19 mouse cellular contexts compared by ENCODE assay signal in genomic region chr10:41611941-41612340, GRCm38 (mm10).
DNase-seq lines count a peak whose midpoint lies in the region; ATAC-seq and TF ChIP-seq lines count a peak whose summit lies in the region.
"Had no signal": no experiment of that assay in that cellular context is flagged by ENCODE, and none has a peak within 500 bp of the region (broad histone marks: within the 10 kb centered on the region; RNA-seq: fewer than 3 reads in every experiment).

No protein-coding gene starts in this region.

- intact Hi-C loops in left cerebral cortex, postnatal 10 days (cut with DNase I): no loop called here

- no peak for TF ChIP-seq CTCF in kidney, postnatal 0 days (IDR thresholded peaks at IDR 0.05; ENCODE audit: low read depth)

- no peak overlapping the region for H3K9ac ChIP-seq in kidney, postnatal 0 days (ENCODE audit: low read depth, low read length)
- H3K9ac ChIP-seq: embryonic facial prominence, embryonic 12.5 days; forebrain, embryonic 15.5 days; hindbrain, embryonic 12.5 days had no signal

- DNase-seq in kidney, adult 11 months: peak; percentile 54
- no peak for DNase-seq in kidney, postnatal 10 days
- peak; percentile 25 for DNase-seq in kidney, postnatal 0 days (ENCODE audit: low spot score)
- no peak for DNase-seq in kidney, adult 18-20 months
- peak; percentile 24 for DNase-seq in ES-CJ7 (ENCODE audit: low read depth, low spot score)
- peak; percentile 39 for DNase-seq in ZHBTc4 (ENCODE audit: low read depth, low spot score)
- no peak for DNase-seq in left cerebral cortex, postnatal 10 days (ENCODE audit: extremely low spot score in 1 of 2, low spot score in 2 of 2)
- DNase-seq: adrenal gland, postnatal 14 days; cerebellum, adult 11-12 months; cerebellum, adult 9-10 months; cerebellum, postnatal 25 days; gastrocnemius, postnatal 10 days; heart, adult 18-20 months; heart, postnatal 10 days; heart, postnatal 4 days had no signal

- H3K9me3 ChIP-seq in kidney, postnatal 0 days (replicated peaks; ENCODE audit: low read length): no peaks in the 10 kb centered on the region
- H3K9me3 ChIP-seq: embryonic facial prominence, embryonic 12.5 days; forebrain, embryonic 15.5 days; heart, embryonic 10.5 days; hindbrain, embryonic 12.5 days had no signal

- ATAC-seq in kidney, postnatal 0 days (replicated peaks; ENCODE audit: low FRiP score, low read depth): peak; percentile 65; the same call in 1 of the 2 replicates
- ATAC-seq: forebrain, embryonic 15.5 days had no signal

- no peak overlapping the region for H3K4me2 ChIP-seq in kidney, postnatal 0 days (ENCODE audit: low read length)
- H3K4me2 ChIP-seq: embryonic facial prominence, embryonic 12.5 days; forebrain, embryonic 15.5 days; hindbrain, embryonic 12.5 days had no signal

- H3K27ac ChIP-seq in kidney, postnatal 0 days: no peak overlapping the region
- H3K27ac ChIP-seq: embryonic facial prominence, embryonic 12.5 days; forebrain, embryonic 15.5 days; heart, embryonic 10.5 days; hindbrain, embryonic 12.5 days had no signal

- WGBS in kidney, postnatal 0 days: 76% methylated on average over 5 of the region's 5 CpGs

- H3K4me3 ChIP-seq in kidney, postnatal 0 days (replicated peaks; ENCODE audit: low read depth, low read length): no peak overlapping the region
- H3K4me3 ChIP-seq: embryonic facial prominence, embryonic 12.5 days; forebrain, embryonic 15.5 days; heart, embryonic 10.5 days; hindbrain, embryonic 12.5 days had no signal

- no peaks in the 10 kb centered on the region for H3K27me3 ChIP-seq in kidney, postnatal 0 days (ENCODE audit: insufficient read depth, low read length)
- H3K27me3 ChIP-seq: embryonic facial prominence, embryonic 12.5 days; forebrain, embryonic 15.5 days; hindbrain, embryonic 12.5 days had no signal

- no peaks in the 10 kb centered on the region for H3K36me3 ChIP-seq in kidney, postnatal 0 days (ENCODE audit: insufficient read depth, low read length)
- H3K36me3 ChIP-seq: embryonic facial prominence, embryonic 12.5 days; forebrain, embryonic 15.5 days; heart, embryonic 10.5 days; hindbrain, embryonic 12.5 days had no signal

- H3K4me1 ChIP-seq in kidney, postnatal 0 days (replicated peaks; ENCODE audit: insufficient read depth, low read length): no peaks in the 10 kb centered on the region
- H3K4me1 ChIP-seq: forebrain, embryonic 15.5 days; hindbrain, embryonic 12.5 days had no signal

Comparison
In these comparisons a context has a peak if more than half of its experiments do, and no peak if none do; other contexts are left out.
1. DNase-seq: peak in kidney, adult 11 months (single experiment), kidney, postnatal 0 days (single experiment), ES-CJ7 (single experiment) and ZHBTc4 (single experiment); none in kidney, postnatal 10 days (single experiment), kidney, adult 18-20 months (single experiment) and left cerebral cortex, postnatal 10 days (0 of 2).